Mouse (Mus musculus) midbrain, embryonic 11.5 days (tissue): Measurements from ENCODE around the gene Chmp1a. TPM values are rescaled to one million over a fixed set of nuclear protein-coding genes. Genes with fewer than 3 reads are reported as not detected.

ENCODE experiments used
- ATAC-seq: fragments of 200-750 bp; cut with Nextera tagmentation; 2 replicates; pipeline ENCODE4 v1.8.0; 2017; ENCODE audit warnings: moderate TSS enrichment, moderate library complexity; ENCODE audit not compliant: low FRiP score
- DNase-seq: peaks from one replicate; pipeline ENCODE4 v3.0.0; 2015; ENCODE audit warnings: low spot score; ENCODE audit errors: missing footprints
- H3K27ac ChIP-seq: fragments of 300-500 bp; sonication (generic); 2 replicates; pipeline ENCODE4 v1.5.1; 2014; ENCODE audit warnings: low read depth, low read length
- H3K27me3 ChIP-seq: fragments of 300-500 bp; sonication (generic); 2 replicates; pipeline ENCODE4 v1.6.1; 2014; ENCODE audit warnings: mild to moderate bottlenecking, low read length, moderate library complexity, mixed read lengths; ENCODE audit not compliant: control insufficient read depth, insufficient read depth
- H3K36me3 ChIP-seq: fragments of 300-500 bp; sonication (generic); 2 replicates; pipeline ENCODE4 v1.6.1; 2014; ENCODE audit warnings: mild to moderate bottlenecking, low read length, moderate library complexity, mixed read lengths; ENCODE audit not compliant: control insufficient read depth, insufficient read depth
- H3K4me1 ChIP-seq: fragments of 300-500 bp; sonication (generic); 2 replicates; pipeline ENCODE4 v1.6.1; 2014; ENCODE audit warnings: low read length; ENCODE audit not compliant: control insufficient read depth, insufficient read depth
- H3K4me2 ChIP-seq: fragments of 300-500 bp; sonication (generic); 2 replicates; pipeline ENCODE4 v1.6.1; 2014; ENCODE audit warnings: mild to moderate bottlenecking, moderate library complexity
- H3K4me3 ChIP-seq: fragments of 300-500 bp; sonication (generic); 2 replicates; pipeline ENCODE4 v1.5.1; 2014; ENCODE audit warnings: low read depth, low read length
- H3K9ac ChIP-seq: fragments of 300-500 bp; sonication (generic); 2 replicates; pipeline ENCODE4 v1.6.1; 2014; ENCODE audit warnings: low read length
- H3K9me3 ChIP-seq: fragments of 300-500 bp; sonication (generic); 2 replicates; pipeline ENCODE4 v1.6.1; 2016; ENCODE audit warnings: low read length; ENCODE audit not compliant: control insufficient read depth
- WGBS: fragments of 180-500 bp; shearing (Covaris S2); extraction: QIAGEN DNeasy Blood & Tissue Kit; methylation state at CpG from one replicate; pipeline ENCODE4 v1.1.7; 2014; 5-methylcytosine and 5-hydroxymethylcytosine counted together
- polyA plus RNA-seq: library from polyadenylated mRNA; unstranded; fragments of >200 nt; fragmentation: Nextera tagmentation; extraction: Ambion mirVana; gene quantifications from 2 replicates; pipeline ENCODE4 v1.2.1, GENCODE M21; 2014

Gene Chmp1a
- polyA plus RNA-seq, 1 experiment from 2014 or later, result 104 TPM

- no peaks in the 10 kb centered on the region for H3K36me3 ChIP-seq
- H3K4me2 ChIP-seq, result no peak overlapping the region
- H3K9ac ChIP-seq, result no peak overlapping the region
- no peak overlapping the region for H3K4me3 ChIP-seq
- WGBS, result 80% methylated on average over 5 of the region's 5 CpGs
- peak; percentile 60 for DNase-seq
- H3K4me1 ChIP-seq, result peaks cover 4% of the 10 kb centered on the region; the same call in 1 of the 2 replicates
- no peak overlapping the region for H3K27ac ChIP-seq
- ATAC-seq, result no peak
- H3K9me3 ChIP-seq, result no peaks in the 10 kb centered on the region
- H3K27me3 ChIP-seq, result no peaks in the 10 kb centered on the region
Observed at GRCm38 (mm10) chr8:123155177-123155576, 57.4 kb downstream of the Chmp1a start.

Other genes with a start within 250 kb of the Chmp1a start
- gene Ankrd11, start 170.5 kb downstream of the Chmp1a start, polyA plus RNA-seq, result 61.9 and 72.0 TPM in 2 replicates
- 35.9 TPM in 2 replicates for gene Spg7, start 149.8 kb downstream of the Chmp1a start, polyA plus RNA-seq
- 1,312 and 1,403 TPM in 2 replicates for gene Rpl13, start 110.4 kb downstream of the Chmp1a start, polyA plus RNA-seq
- gene Cpne7, start 95.4 kb downstream of the Chmp1a start, polyA plus RNA-seq, result 0.07 TPM in 1 of 2 replicates, not detected in the other
- gene Sult5a1, start 54.4 kb downstream of the Chmp1a start, polyA plus RNA-seq, result 2.9 and 3.2 TPM in 2 replicates
- 1.7 and 2.2 TPM in 2 replicates for gene Dpep1, start 26.5 kb downstream of the Chmp1a start, polyA plus RNA-seq
- 5.9 and 6.0 TPM in 2 replicates for gene Spata33, start 69 bp upstream of the Chmp1a start, polyA plus RNA-seq
- gene Cdk10, start 12.1 kb upstream of the Chmp1a start, polyA plus RNA-seq, result 30.9 and 34.3 TPM in 2 replicates
- 1.2 and 1.7 TPM in 2 replicates for gene Spata2l, start 23.5 kb upstream of the Chmp1a start, polyA plus RNA-seq
- gene Zfp276, start 41.4 kb upstream of the Chmp1a start, polyA plus RNA-seq, result 15.2 and 19.0 TPM in 2 replicates
- gene Vps9d1, start 41.6 kb upstream of the Chmp1a start, polyA plus RNA-seq, result 23.7 and 23.8 TPM in 2 replicates
- 31.5 and 33.1 TPM in 2 replicates for gene Fanca, start 105.8 kb upstream of the Chmp1a start, polyA plus RNA-seq
- 9.2 and 13.2 TPM in 2 replicates for gene Spire2, start 120.0 kb upstream of the Chmp1a start, polyA plus RNA-seq
- gene Tcf25, start 161.0 kb upstream of the Chmp1a start, polyA plus RNA-seq, result 171 and 181 TPM in 2 replicates
- 0.06 and 0.12 TPM in 2 replicates for gene Mc1r, start 194.3 kb upstream of the Chmp1a start, polyA plus RNA-seq
- 777 and 840 TPM in 2 replicates for gene Tubb3, start 198.7 kb upstream of the Chmp1a start, polyA plus RNA-seq
- gene Def8, start 210.8 kb upstream of the Chmp1a start, polyA plus RNA-seq, result 35.3 and 35.5 TPM in 2 replicates